Mouse (Mus musculus) hindbrain, embryonic 13.5 days (tissue): ENCODE measurements around the gene Fam19a2. TPM values are rescaled to one million over a fixed set of nuclear protein-coding genes. Genes with fewer than 3 reads are reported as not detected.
A peak's percentile ranks its signal among the peaks of the same experiment; 100 is the strongest.

Source experiments
- ATAC-seq: fragments of 200-750 bp; cut with Nextera tagmentation; 2 replicates; pipeline ENCODE4 v1.8.0; 2017; ENCODE audit warnings: moderate TSS enrichment; ENCODE audit not compliant: low FRiP score
- H3K27ac ChIP-seq: fragments of 300-500 bp; sonication (generic); 2 replicates; pipeline ENCODE4 v1.5.1; 2015; ENCODE audit warnings: inconsistent platforms, mild to moderate bottlenecking, moderate library complexity
- H3K27me3 ChIP-seq: fragments of 300-500 bp; sonication (generic); 2 replicates; pipeline ENCODE4 v1.6.1; 2015; ENCODE audit warnings: mild to moderate bottlenecking, inconsistent platforms
- H3K36me3 ChIP-seq: fragments of 300-500 bp; sonication (generic); 2 replicates; pipeline ENCODE4 v1.6.1; 2015; ENCODE audit warnings: mild to moderate bottlenecking, inconsistent platforms
- H3K4me1 ChIP-seq: fragments of 300-500 bp; sonication (generic); replicated peaks from 2 replicates; pipeline ENCODE4 v1.6.1; 2015; ENCODE audit warnings: inconsistent platforms
- H3K4me2 ChIP-seq: fragments of 300-500 bp; sonication (generic); 2 replicates; pipeline ENCODE4 v1.6.1; 2015; ENCODE audit warnings: inconsistent platforms, mild to moderate bottlenecking, moderate library complexity
- H3K4me3 ChIP-seq: fragments of 300-500 bp; sonication (generic); 2 replicates; pipeline ENCODE4 v1.5.1; 2015; ENCODE audit warnings: mild to moderate bottlenecking, inconsistent platforms
- H3K9ac ChIP-seq: fragments of 300-500 bp; sonication (generic); 2 replicates; pipeline ENCODE4 v1.6.1; 2015; ENCODE audit warnings: mild to moderate bottlenecking, inconsistent platforms
- H3K9me3 ChIP-seq: fragments of 300-500 bp; sonication (generic); 2 replicates; pipeline ENCODE4 v1.6.1; 2016; ENCODE audit warnings: inconsistent platforms
- WGBS: fragments of 180-500 bp; shearing (Covaris S2); methylation state at CpG from one replicate; pipeline ENCODE4 v1.1.7; 2015; 5-methylcytosine and 5-hydroxymethylcytosine counted together
- polyA plus RNA-seq: library from polyadenylated mRNA; unstranded; fragments of >200 nt; fragmentation: Nextera tagmentation; extraction: Ambion mirVana; gene quantifications from 2 replicates; pipeline ENCODE4 v1.2.1, GENCODE M21; 2015

Gene Fam19a2
- polyA plus RNA-seq, 1 experiment from 2014 or later, result 39.0 TPM

GRCm38 (mm10) chr10:123326271-123326670 lies 62.5 kb downstream of the Fam19a2 start:
- H3K4me3 ChIP-seq, result no peak overlapping the region
- ATAC-seq, result no peak
- 76% methylated on average over 3 of the region's 3 CpGs for WGBS
- no peaks in the 10 kb centered on the region for H3K4me1 ChIP-seq
- H3K27ac ChIP-seq, result no peak overlapping the region
- no peak overlapping the region for H3K4me2 ChIP-seq
- no peaks in the 10 kb centered on the region for H3K27me3 ChIP-seq
- no peaks in the 10 kb centered on the region for H3K36me3 ChIP-seq
- no peaks in the 10 kb centered on the region for H3K9me3 ChIP-seq
- H3K9ac ChIP-seq, result no peak overlapping the region

GRCm38 (mm10) chr10:123341280-123341679 lies 77.5 kb downstream of the Fam19a2 start:
- H3K9ac ChIP-seq, result no peak overlapping the region
- H3K4me2 ChIP-seq, result no peak overlapping the region
- H3K36me3 ChIP-seq, result no peaks in the 10 kb centered on the region
- ATAC-seq, result no peak
- no peaks in the 10 kb centered on the region for H3K27me3 ChIP-seq
- H3K4me3 ChIP-seq, result no peak overlapping the region
- WGBS, result 77% methylated on average over 5 of the region's 5 CpGs
- no peaks in the 10 kb centered on the region for H3K9me3 ChIP-seq
- no peaks in the 10 kb centered on the region for H3K4me1 ChIP-seq
- H3K27ac ChIP-seq, result no peak overlapping the region

GRCm38 (mm10) chr10:123342591-123343236 lies 78.9 kb downstream of the Fam19a2 start:
- Histone ChIP-seq H3K9me3 (no peaks in the 10 kb centered on the region), H3K9ac (no peak overlapping the region), H3K4me3 (no peak overlapping the region), H3K4me2 (no peak overlapping the region), H3K27ac (no peak overlapping the region), H3K36me3 (no peaks in the 10 kb centered on the region), H3K4me1 (no peaks in the 10 kb centered on the region), H3K27me3 (no peaks in the 10 kb centered on the region)
- no peak for ATAC-seq
- WGBS, result 29% methylated on average over 5 of the region's 5 CpGs

GRCm38 (mm10) chr10:123346301-123346700 lies 82.5 kb downstream of the Fam19a2 start:
- Histone ChIP-seq H3K4me3 (no peak overlapping the region), H3K36me3 (no peaks in the 10 kb centered on the region), H3K4me1 (no peaks in the 10 kb centered on the region), H3K9me3 (no peaks in the 10 kb centered on the region), H3K4me2 (no peak overlapping the region), H3K27me3 (no peaks in the 10 kb centered on the region), H3K9ac (no peak overlapping the region), H3K27ac (no peak overlapping the region)
- WGBS, result 96% methylated on average over 8 of the region's 8 CpGs
- no peak for ATAC-seq

- no peaks in the 10 kb centered on the region for H3K4me1 ChIP-seq
- 85% methylated on average over 5 of the region's 5 CpGs for WGBS
- no peaks in the 10 kb centered on the region for H3K27me3 ChIP-seq
- H3K36me3 ChIP-seq, result no peaks in the 10 kb centered on the region
- H3K4me3 ChIP-seq, result no peak overlapping the region
- no peak overlapping the region for H3K9ac ChIP-seq
- no peak overlapping the region for H3K27ac ChIP-seq
- H3K9me3 ChIP-seq, result no peaks in the 10 kb centered on the region
- ATAC-seq, result no peak
- H3K4me2 ChIP-seq, result no peak overlapping the region
These were observed 89.9 kb downstream of the Fam19a2 start for GRCm38 (mm10) chr10:123353667-123354066.

- WGBS, result 84% methylated on average over 6 of the region's 6 CpGs
- Histone ChIP-seq H3K4me2 (no peak overlapping the region), H3K27ac (no peak overlapping the region), H3K9me3 (no peaks in the 10 kb centered on the region), H3K36me3 (no peaks in the 10 kb centered on the region), H3K27me3 (no peaks in the 10 kb centered on the region), H3K9ac (no peak overlapping the region), H3K4me1 (0 out of 2 replicates have a peak, but pooled peaks cover 3% of the 10 kb centered on the region), H3K4me3 (no peak overlapping the region)
- ATAC-seq, result no peak
These were observed 93.2 kb downstream of the Fam19a2 start for GRCm38 (mm10) chr10:123357010-123357409.

- Histone ChIP-seq H3K36me3 (no peaks in the 10 kb centered on the region), H3K4me2 (no peak overlapping the region), H3K4me1 (0 out of 2 replicates have a peak, but pooled peaks cover 3% of the 10 kb centered on the region), H3K9ac (no peak overlapping the region), H3K27me3 (no peaks in the 10 kb centered on the region), H3K9me3 (no peaks in the 10 kb centered on the region), H3K27ac (no peak overlapping the region), H3K4me3 (no peak overlapping the region)
- ATAC-seq, result no peak
- 79% methylated on average over 14 of the region's 14 CpGs for WGBS
These were observed 96.7 kb downstream of the Fam19a2 start for GRCm38 (mm10) chr10:123360492-123360891.

- WGBS, result 69% methylated on average over 4 of the region's 4 CpGs
- H3K9me3 ChIP-seq, result no peaks in the 10 kb centered on the region
These were observed 100.8 kb downstream of the Fam19a2 start for GRCm38 (mm10) chr10:123364628-123365027.

GRCm38 (mm10) chr10:123367152-123367864 lies 103.5 kb downstream of the Fam19a2 start:
- Histone ChIP-seq H3K9ac (no peak overlapping the region), H3K4me2 (no peak overlapping the region), H3K27me3 (no peaks in the 10 kb centered on the region), H3K4me1 (peaks cover 3% of the 10 kb centered on the region; the same call in 1 of the 2 replicates), H3K9me3 (no peaks in the 10 kb centered on the region), H3K36me3 (no peaks in the 10 kb centered on the region), H3K27ac (no peak overlapping the region), H3K4me3 (no peak overlapping the region)
- WGBS, result 76% methylated on average over 15 of the region's 15 CpGs
- peak; percentile 63; the same call in 1 of the 2 replicates for ATAC-seq

More at GRCm38 (mm10) chr10:123364628-123365027, 100.8 kb downstream of the Fam19a2 start:
- no peaks in the 10 kb centered on the region for H3K27me3 ChIP-seq
- ATAC-seq, result no peak
- no peak overlapping the region for H3K27ac ChIP-seq
- no peak overlapping the region for H3K4me3 ChIP-seq
- H3K4me2 ChIP-seq, result no peak overlapping the region
- H3K36me3 ChIP-seq, result no peaks in the 10 kb centered on the region
- H3K9ac ChIP-seq, result no peak overlapping the region
- peaks cover 6% of the 10 kb centered on the region; the same call in 1 of the 2 replicates for H3K4me1 ChIP-seq

GRCm38 (mm10) chr10:123383277-123383676 lies 119.5 kb downstream of the Fam19a2 start:
- H3K4me2 ChIP-seq, result no peak overlapping the region
- H3K27me3 ChIP-seq, result no peaks in the 10 kb centered on the region
- no peaks in the 10 kb centered on the region for H3K4me1 ChIP-seq
- no peak overlapping the region for H3K27ac ChIP-seq
- H3K9me3 ChIP-seq, result peaks cover 3% of the 10 kb centered on the region; the same call in 1 of the 2 replicates
- WGBS, result 54% methylated on average over 2 of the region's 2 CpGs
- no peaks in the 10 kb centered on the region for H3K36me3 ChIP-seq
- H3K9ac ChIP-seq, result no peak overlapping the region
- H3K4me3 ChIP-seq, result no peak overlapping the region
- no peak for ATAC-seq

GRCm38 (mm10) chr10:123385641-123386040 lies 121.8 kb downstream of the Fam19a2 start:
- Histone ChIP-seq H3K4me1 (no peaks in the 10 kb centered on the region), H3K36me3 (no peaks in the 10 kb centered on the region), H3K9ac (no peak overlapping the region), H3K4me2 (no peak overlapping the region), H3K9me3 (peaks cover 3% of the 10 kb centered on the region; the same call in 1 of the 2 replicates), H3K27ac (no peak overlapping the region), H3K27me3 (no peaks in the 10 kb centered on the region), H3K4me3 (no peak overlapping the region)
- no peak for ATAC-seq
- 79% methylated on average over 6 of the region's 6 CpGs for WGBS

GRCm38 (mm10) chr10:123395429-123395828 lies 131.6 kb downstream of the Fam19a2 start:
- no peaks in the 10 kb centered on the region for H3K36me3 ChIP-seq
- no peak overlapping the region for H3K9ac ChIP-seq
- no peak overlapping the region for H3K4me3 ChIP-seq
- no peaks in the 10 kb centered on the region for H3K27me3 ChIP-seq
- ATAC-seq, result no peak
- no peak overlapping the region for H3K27ac ChIP-seq
- WGBS, result 77% methylated on average over 9 of the region's 9 CpGs
- H3K9me3 ChIP-seq, result no peaks in the 10 kb centered on the region
- H3K4me1 ChIP-seq, result 0 out of 2 replicates have a peak, but pooled peaks cover 3% of the 10 kb centered on the region
- no peak overlapping the region for H3K4me2 ChIP-seq
